In the genomic region with DNA sequence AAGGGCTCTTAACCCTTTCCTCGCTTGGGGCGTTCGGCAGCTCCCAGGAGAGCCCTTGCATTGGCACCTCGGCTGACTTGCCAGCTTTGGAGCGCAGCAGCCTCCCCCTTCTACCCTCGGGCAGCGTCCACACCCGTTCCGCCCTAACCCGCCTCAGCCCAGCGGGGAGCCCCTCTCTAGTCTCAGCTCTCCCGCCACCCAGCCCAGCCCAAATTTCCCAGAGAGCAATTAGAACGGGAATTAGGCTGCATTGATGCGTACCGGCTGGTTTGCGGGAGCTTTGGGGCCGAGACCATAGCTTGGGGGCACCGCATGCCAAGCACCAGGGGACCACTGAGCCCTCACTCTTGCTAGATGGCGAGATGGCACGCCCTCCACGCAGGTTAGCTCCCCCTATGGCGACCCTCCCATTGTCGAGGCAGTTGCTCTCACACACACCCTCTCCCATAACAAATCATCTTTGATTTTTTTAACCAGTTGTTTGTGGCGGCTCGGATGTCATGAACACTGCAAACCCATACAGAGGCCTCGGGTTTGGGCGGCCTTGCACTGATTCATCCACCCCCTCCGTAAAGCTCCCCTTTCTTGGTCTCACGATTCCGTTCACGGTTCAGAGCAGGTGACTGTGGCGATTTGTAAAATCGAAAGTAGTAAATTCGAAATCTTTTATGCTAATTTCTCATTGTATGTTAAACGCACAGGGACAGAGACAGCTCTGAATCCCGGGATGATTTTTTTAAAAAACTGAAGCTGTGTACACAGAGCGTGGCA, we compare ENCODE assay signal across 8 mouse cellular contexts. TPM values are rescaled to one million over a fixed set of nuclear protein-coding genes. Genes with fewer than 3 reads are reported as not detected.
A peak's percentile ranks its signal among the peaks of the same experiment; 100 is the strongest.
DNase-seq lines count a peak whose midpoint lies in the region; ATAC-seq lines count a peak whose summit lies in the region.

No protein-coding gene starts in this region.

- peaks cover 82% of the 10 kb centered on the region for H3K27me3 ChIP-seq in heart, embryonic 16.5 days (ENCODE audit: control insufficient read depth, insufficient read depth, low read length)
- peaks cover 99% of the 10 kb centered on the region for H3K27me3 ChIP-seq in forebrain, embryonic 13.5 days
- peaks cover 84% of the 10 kb centered on the region for H3K27me3 ChIP-seq in liver, embryonic 11.5 days (replicated peaks; ENCODE audit: control insufficient read depth, insufficient read depth, low read length)
- peaks cover 79% of the 10 kb centered on the region for H3K27me3 ChIP-seq in stomach, embryonic 15.5 days (replicated peaks)

- 2% methylated on average over 37 of the region's 37 CpGs for WGBS in heart, embryonic 16.5 days
- under 1% methylated on average over 37 of the region's 37 CpGs for WGBS in forebrain, embryonic 13.5 days
- WGBS in liver, embryonic 11.5 days = 3% methylated on average over 37 of the region's 37 CpGs
- WGBS in stomach, embryonic 15.5 days = under 1% methylated on average over 37 of the region's 37 CpGs

- no peaks in the 10 kb centered on the region; the same call in 1 of the 2 replicates for H3K9me3 ChIP-seq in heart, embryonic 16.5 days (replicated peaks; ENCODE audit: control insufficient read depth, low read length)
- H3K9me3 ChIP-seq in forebrain, embryonic 13.5 days (replicated peaks) = peaks cover 15% of the 10 kb centered on the region
- no peaks in the 10 kb centered on the region; the same call in 1 of the 2 replicates for H3K9me3 ChIP-seq in liver, embryonic 11.5 days (ENCODE audit: control insufficient read depth, low read length)
- no peaks in the 10 kb centered on the region for H3K9me3 ChIP-seq in stomach, embryonic 15.5 days

- no peaks in the 10 kb centered on the region for H3K36me3 ChIP-seq in heart, embryonic 16.5 days (ENCODE audit: control insufficient read depth, insufficient read depth)
- no peaks in the 10 kb centered on the region for H3K36me3 ChIP-seq in forebrain, embryonic 13.5 days (ENCODE audit: poor library complexity, severe bottlenecking)
- no peaks in the 10 kb centered on the region for H3K36me3 ChIP-seq in liver, embryonic 11.5 days (ENCODE audit: control insufficient read depth, insufficient read depth, low read length)
- no peaks in the 10 kb centered on the region for H3K36me3 ChIP-seq in stomach, embryonic 15.5 days

- H3K4me2 ChIP-seq in heart, embryonic 16.5 days (ENCODE audit: low read depth, low read length) = peak overlapping the region; percentile 56
- peak overlapping the region; percentile 61 for H3K4me2 ChIP-seq in forebrain, embryonic 13.5 days
- peak overlapping the region; percentile 19 for H3K4me2 ChIP-seq in liver, embryonic 11.5 days
- peak overlapping the region; percentile 43 for H3K4me2 ChIP-seq in stomach, embryonic 15.5 days

- H3K4me1 ChIP-seq in heart, embryonic 16.5 days (ENCODE audit: control insufficient read depth, insufficient read depth, low read length) = peaks cover 14% of the 10 kb centered on the region
- peaks cover 36% of the 10 kb centered on the region for H3K4me1 ChIP-seq in forebrain, embryonic 13.5 days
- no peaks in the 10 kb centered on the region for H3K4me1 ChIP-seq in liver, embryonic 11.5 days (replicated peaks; ENCODE audit: control insufficient read depth, insufficient read depth, low read length)
- H3K4me1 ChIP-seq in stomach, embryonic 15.5 days = peaks cover 28% of the 10 kb centered on the region

- no peak overlapping the region for H3K27ac ChIP-seq in heart, embryonic 16.5 days (ENCODE audit: low read length)
- H3K27ac ChIP-seq in forebrain, embryonic 13.5 days = no peak overlapping the region
- H3K27ac ChIP-seq in liver, embryonic 11.5 days (ENCODE audit: low read depth, low read length) = no peak overlapping the region
- H3K27ac ChIP-seq in stomach, embryonic 15.5 days = no peak overlapping the region

- peak overlapping the region; percentile 48 for H3K4me3 ChIP-seq in heart, embryonic 16.5 days (ENCODE audit: low read length)
- H3K4me3 ChIP-seq in forebrain, embryonic 13.5 days = peak overlapping the region; percentile 29
- peak overlapping the region; percentile 29; the same call in 1 of the 2 replicates for H3K4me3 ChIP-seq in liver, embryonic 11.5 days (ENCODE audit: low read depth, low read length)
- peak overlapping the region; percentile 26 for H3K4me3 ChIP-seq in stomach, embryonic 15.5 days (replicated peaks)

- H3K9ac ChIP-seq in heart, embryonic 16.5 days (ENCODE audit: low read length) = no peak overlapping the region
- H3K9ac ChIP-seq in forebrain, embryonic 13.5 days = no peak overlapping the region
- H3K9ac ChIP-seq in liver, embryonic 11.5 days (ENCODE audit: low read depth, low read length) = no peak overlapping the region
- H3K9ac ChIP-seq in stomach, embryonic 15.5 days = no peak overlapping the region

- ATAC-seq in heart, embryonic 16.5 days (replicated peaks; ENCODE audit: extremely low read depth, insufficient read depth, low FRiP score) = no peak
- ATAC-seq in forebrain, embryonic 13.5 days = no peak; the same call in 1 of the 2 replicates
- no peak for ATAC-seq in liver, embryonic 11.5 days (replicated peaks; ENCODE audit: low FRiP score)
- ATAC-seq in stomach, embryonic 15.5 days (ENCODE audit: insufficient read depth, low FRiP score, low read depth) = no peak

- no peak for DNase-seq in heart, adult 11 months
- peak; percentile 12 for DNase-seq in NIH3T3 (ENCODE audit: low read depth)
- no peak for DNase-seq in liver, embryonic 11.5 days (ENCODE audit: low spot score)
- DNase-seq in frontal cortex, postnatal 10 days (ENCODE audit: low spot score in 2 of 2) = no peak
- DNase-seq in frontal cortex, adult 2 months (ENCODE audit: extremely low spot score in 1 of 2, low spot score in 1 of 2) = no peak

RNA-seq across cellular contexts. Expression of a gene that starts 1.5 kb away (rescaled TPM):
- not detected in 2 replicates for polyA plus RNA-seq in heart, embryonic 16.5 days (2015; fragmentation: Nextera tagmentation; extraction: Ambion mirVana)
- 4.0 and 4.7 TPM in 2 replicates for polyA plus RNA-seq in forebrain, embryonic 13.5 days (2015; fragmentation: Nextera tagmentation; extraction: Ambion mirVana)
- polyA plus RNA-seq in liver, embryonic 11.5 days (2014; fragmentation: Nextera tagmentation; extraction: Ambion mirVana) = not detected in 2 replicates
- not detected in 2 replicates for polyA plus RNA-seq in stomach, embryonic 15.5 days (2015; fragmentation: Nextera tagmentation; extraction: Ambion mirVana)
- 0.74 and 0.86 TPM in 2 replicates for polyA plus RNA-seq in frontal cortex, adult 2 months (2012; rRNA removed)
